Mouse (Mus musculus) stomach, postnatal 0 days (tissue): Measurements from ENCODE around the gene Krt87. TPM values are rescaled to one million over a fixed set of nuclear protein-coding genes. Genes with fewer than 3 reads are reported as not detected.
A peak's percentile ranks its signal among the peaks of the same experiment; 100 is the strongest.

Experiments used
- ATAC-seq: fragments of 200-750 bp; cut with Nextera tagmentation; 2 replicates; pipeline ENCODE4 v1.8.0; 2017; ENCODE audit not compliant: low FRiP score, low TSS enrichment
- DNase-seq: peaks from one replicate; pipeline ENCODE4 v3.0.0-alpha.2; 2016; ENCODE audit warnings: low spot score
- H3K27ac ChIP-seq: fragments of 300-500 bp; sonication (generic); replicated peaks from 2 replicates; pipeline ENCODE4 v1.5.1; 2014; ENCODE audit warnings: mild to moderate bottlenecking, control low read depth
- H3K27me3 ChIP-seq: fragments of 300-500 bp; sonication (generic); 2 replicates; pipeline ENCODE4 v1.6.1; 2014; ENCODE audit warnings: low read length; ENCODE audit not compliant: control insufficient read depth, insufficient read depth
- H3K36me3 ChIP-seq: fragments of 300-500 bp; sonication (generic); 2 replicates; pipeline ENCODE4 v1.6.1; 2014; ENCODE audit warnings: low read length, mixed read lengths; ENCODE audit not compliant: control insufficient read depth, insufficient read depth
- H3K4me1 ChIP-seq: fragments of 300-500 bp; sonication (generic); replicated peaks from 2 replicates; pipeline ENCODE4 v1.6.1; 2014; ENCODE audit warnings: antibody characterized with exemption; ENCODE audit not compliant: control insufficient read depth, insufficient read depth
- H3K4me2 ChIP-seq: fragments of 300-500 bp; sonication (generic); replicated peaks from 2 replicates; pipeline ENCODE4 v1.6.1; 2014; ENCODE audit warnings: low read depth, mild to moderate bottlenecking, control low read depth, moderate library complexity
- H3K4me3 ChIP-seq: fragments of 300-500 bp; sonication (generic); 2 replicates; pipeline ENCODE4 v1.5.1; 2014; ENCODE audit warnings: low read depth, low read length, control low read depth
- H3K9ac ChIP-seq: fragments of 300-500 bp; sonication (generic); 2 replicates; pipeline ENCODE4 v1.6.1; 2014; ENCODE audit warnings: mild to moderate bottlenecking, low read length, control low read depth, mixed read lengths
- H3K9me3 ChIP-seq: fragments of 300-500 bp; sonication (generic); 2 replicates; pipeline ENCODE4 v1.6.1; 2016; ENCODE audit warnings: low read length; ENCODE audit not compliant: control insufficient read depth
- CTCF ChIP-seq: IDR thresholded peaks from 2 replicates; pipeline ENCODE4 v1.5.1; 2016; ENCODE audit warnings: antibody characterized with exemption, low read depth, mild to moderate bottlenecking, moderate library complexity
- EP300 ChIP-seq: optimal IDR thresholded peaks from 2 replicates; pipeline ENCODE3; 2016; ENCODE audit warnings: antibody characterized with exemption
- WGBS: fragments of 180-500 bp; shearing (Covaris S2); extraction: QIAGEN DNeasy Blood & Tissue Kit; methylation state at CpG from one replicate; pipeline ENCODE4 v1.1.7; 2014; 5-methylcytosine and 5-hydroxymethylcytosine counted together
- polyA plus RNA-seq: library from polyadenylated mRNA; unstranded; fragments of >200 nt; fragmentation: Nextera tagmentation; extraction: Ambion mirVana; gene quantifications from 2 replicates; pipeline ENCODE4 v1.2.1, GENCODE M21; 2015

Krt87 gene
- polyA plus RNA-seq, 1 experiment from 2014 or later, result 0.24 TPM

DNA sequence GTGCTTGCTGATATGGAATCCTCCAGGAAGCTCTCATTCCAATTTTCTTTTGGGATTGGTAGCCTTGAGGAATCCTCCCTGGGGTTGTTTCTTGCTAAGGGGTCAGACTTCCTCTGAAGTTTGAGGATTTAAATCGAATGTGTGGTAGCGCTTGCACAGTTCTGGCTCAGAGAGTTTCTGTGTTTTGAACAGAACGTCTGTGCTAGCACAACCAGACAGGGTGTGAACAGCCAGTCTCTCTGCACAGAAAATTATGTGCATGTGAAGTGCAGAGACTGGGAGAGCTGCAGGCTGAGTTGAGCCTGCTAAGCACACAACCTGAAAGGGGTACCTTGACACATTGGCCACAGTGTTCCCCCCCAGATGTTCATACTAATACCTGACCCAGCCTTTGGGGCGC, 2.2 kb upstream of the Krt87 start:
- 66% methylated on average over 4 of the region's 4 CpGs for WGBS
- Histone ChIP-seq H3K36me3 (no peaks in the 10 kb centered on the region), H3K4me3 (no peak overlapping the region), H3K9me3 (no peaks in the 10 kb centered on the region), H3K9ac (no peak overlapping the region), H3K27ac (no peak overlapping the region), H3K27me3 (no peaks in the 10 kb centered on the region), H3K4me1 (no peaks in the 10 kb centered on the region), H3K4me2 (no peak overlapping the region)
- DNase-seq (no peak), ATAC-seq (no peak)
- TF ChIP-seq EP300 (no peak), CTCF (no peak)

DNA sequence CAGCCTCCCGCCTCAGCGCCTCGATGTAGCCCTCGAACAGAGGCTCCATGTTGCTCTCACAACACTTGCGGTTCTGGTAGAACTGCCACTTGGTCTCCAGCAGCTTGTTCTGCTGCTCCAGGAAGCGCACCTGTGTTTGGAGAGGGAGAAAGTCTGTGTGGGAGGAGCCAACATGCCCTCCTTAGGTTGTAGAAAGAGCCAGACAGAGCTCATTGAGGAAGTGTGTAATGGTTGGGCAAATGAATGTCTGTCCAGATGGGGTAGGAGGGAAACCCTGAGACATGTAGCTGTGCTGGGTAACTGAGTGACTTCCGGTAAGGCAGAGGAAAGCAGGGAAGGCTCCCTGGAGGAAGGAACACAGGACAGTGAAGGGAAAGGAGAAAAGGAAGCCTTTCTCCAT, 2.0 kb downstream of the Krt87 start:
- H3K36me3 ChIP-seq, result no peaks in the 10 kb centered on the region
- no peaks in the 10 kb centered on the region for H3K4me1 ChIP-seq
- no peak overlapping the region for H3K4me2 ChIP-seq
- no peaks in the 10 kb centered on the region for H3K9me3 ChIP-seq
- WGBS, result 76% methylated on average over 7 of the region's 7 CpGs
- TF ChIP-seq CTCF (no peak), EP300 (no peak)
- DNase-seq (no peak), ATAC-seq (no peak)
- no peak overlapping the region for H3K4me3 ChIP-seq
- no peak overlapping the region for H3K9ac ChIP-seq
- no peaks in the 10 kb centered on the region for H3K27me3 ChIP-seq
- no peak overlapping the region for H3K27ac ChIP-seq

GRCm38 (mm10) chr15:101424914-101425313, 13.7 kb downstream of the Krt87 start:
- no peak for DNase-seq
- Histone ChIP-seq H3K27ac (no peak overlapping the region), H3K9ac (no peak overlapping the region), H3K4me1 (no peaks in the 10 kb centered on the region), H3K4me2 (no peak overlapping the region), H3K9me3 (no peaks in the 10 kb centered on the region), H3K27me3 (no peaks in the 10 kb centered on the region), H3K36me3 (no peaks in the 10 kb centered on the region; the same call in 1 of the 2 replicates), H3K4me3 (no peak overlapping the region)
- peak; percentile 15; the same call in 1 of the 2 replicates for ATAC-seq
- TF ChIP-seq EP300, result no peak
- no peak for TF ChIP-seq CTCF
- 26% methylated on average over 5 of the region's 5 CpGs for WGBS

- no peak for DNase-seq
Observed at GRCm38 (mm10) chr15:101420903-101421302, 17.7 kb downstream of the Krt87 start.

DNA sequence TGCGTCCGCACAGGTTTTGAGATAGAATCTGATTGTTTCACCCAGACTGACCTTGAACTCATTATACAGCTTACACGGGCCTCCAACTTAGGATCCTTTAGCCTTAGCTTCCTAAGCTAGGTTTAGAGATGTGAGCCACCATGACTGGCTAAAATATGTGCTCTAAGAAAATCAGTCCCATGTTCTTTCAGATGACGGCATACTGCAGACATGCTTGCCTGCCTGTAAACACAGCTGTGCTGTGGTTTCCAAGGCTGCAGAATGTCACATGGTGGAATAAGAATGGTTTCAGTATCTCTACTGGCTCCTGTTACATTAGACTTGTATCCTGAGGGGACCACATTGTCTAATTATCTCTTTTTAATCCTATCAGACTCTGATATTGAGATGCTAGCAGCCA, 19.7 kb downstream of the Krt87 start:
- no peak for ATAC-seq

More at GRCm38 (mm10) chr15:101420903-101421302, 17.7 kb downstream of the Krt87 start:
- WGBS, result 55% methylated on average over 6 of the region's 6 CpGs
- Histone ChIP-seq H3K27ac (no peak overlapping the region), H3K4me1 (no peaks in the 10 kb centered on the region), H3K9me3 (no peaks in the 10 kb centered on the region), H3K36me3 (no peaks in the 10 kb centered on the region; the same call in 1 of the 2 replicates), H3K9ac (no peak overlapping the region), H3K27me3 (no peaks in the 10 kb centered on the region), H3K4me2 (no peak overlapping the region), H3K4me3 (no peak overlapping the region)
- no peak for ATAC-seq
- TF ChIP-seq EP300 (no peak), CTCF (peak; percentile 71)

GRCm38 (mm10) chr15:101414807-101415565, 23.6 kb downstream of the Krt87 start:
- WGBS, result 40% methylated on average over 11 of the region's 11 CpGs
- H3K36me3 ChIP-seq, result no peaks in the 10 kb centered on the region
- no peaks in the 10 kb centered on the region for H3K4me1 ChIP-seq
- TF ChIP-seq CTCF (no peak), EP300 (no peak)
- no peak overlapping the region for H3K4me3 ChIP-seq
- H3K4me2 ChIP-seq, result no peak overlapping the region
- peak; percentile 55 for DNase-seq
- H3K27me3 ChIP-seq, result no peaks in the 10 kb centered on the region
- peak overlapping the region; percentile 45; the same call in 1 of the 2 replicates for H3K27ac ChIP-seq
- no peak overlapping the region for H3K9ac ChIP-seq
- H3K9me3 ChIP-seq, result no peaks in the 10 kb centered on the region
- ATAC-seq, result peak; percentile 63

More for the DNA sequence above, 19.7 kb downstream of the Krt87 start:
- no peak overlapping the region for H3K4me2 ChIP-seq
- H3K4me1 ChIP-seq, result no peaks in the 10 kb centered on the region
- no peak overlapping the region for H3K4me3 ChIP-seq
- no peak for TF ChIP-seq EP300
- no peak for TF ChIP-seq CTCF
- no peaks in the 10 kb centered on the region; the same call in 1 of the 2 replicates for H3K36me3 ChIP-seq
- DNase-seq, result no peak
- H3K9ac ChIP-seq, result no peak overlapping the region
- WGBS, result 55% methylated on average over 4 of the region's 4 CpGs
- no peaks in the 10 kb centered on the region for H3K9me3 ChIP-seq
- no peaks in the 10 kb centered on the region for H3K27me3 ChIP-seq
- H3K27ac ChIP-seq, result no peak overlapping the region
